Mouse (Mus musculus) heart, postnatal 4 days (tissue): Measurements from ENCODE around the gene Cyp4a30b. TPM values are rescaled to one million over a fixed set of nuclear protein-coding genes. Genes with fewer than 3 reads are reported as not detected.
"Not testable (repeated sequence)": the region's sequence is repeated elsewhere in the genome, so short reads cannot be mapped to it uniquely, and the experiment has no call there.

Experiments
- DNase-seq: peaks from one replicate; pipeline ENCODE4 v3.0.0; 2021
- total RNA-seq, 2 experiments: library from RNA; stranded (reverse); gene quantifications; 2 replicates each; pipeline ENCODE4 v1.2.3; 2021

Gene Cyp4a30b
- not detected for total RNA-seq

DNA sequence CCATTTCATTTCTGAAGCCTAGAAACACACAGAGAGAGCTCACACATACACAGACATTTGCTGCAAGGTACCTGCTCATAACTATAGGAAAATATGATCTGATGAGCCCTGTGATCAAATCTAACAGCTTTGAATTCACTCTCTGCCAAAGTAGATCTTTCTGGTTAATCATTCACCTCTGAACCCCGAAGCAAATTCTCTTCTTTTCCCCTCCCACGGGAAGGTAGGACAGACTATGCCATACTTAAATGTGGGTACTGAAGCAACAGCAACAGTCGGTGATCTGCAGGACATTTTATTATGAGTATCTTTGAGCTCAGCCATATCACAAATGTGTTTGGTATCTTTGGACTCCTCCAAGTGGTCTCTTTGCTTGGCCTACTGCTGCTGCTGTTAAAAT, at the start of gene Cyp4a30b:
TSS of gene Cyp4a30b (plus strand) at position 301 of the 400 bp plus-strand sequence.
- DNase-seq: no peak

DNA sequence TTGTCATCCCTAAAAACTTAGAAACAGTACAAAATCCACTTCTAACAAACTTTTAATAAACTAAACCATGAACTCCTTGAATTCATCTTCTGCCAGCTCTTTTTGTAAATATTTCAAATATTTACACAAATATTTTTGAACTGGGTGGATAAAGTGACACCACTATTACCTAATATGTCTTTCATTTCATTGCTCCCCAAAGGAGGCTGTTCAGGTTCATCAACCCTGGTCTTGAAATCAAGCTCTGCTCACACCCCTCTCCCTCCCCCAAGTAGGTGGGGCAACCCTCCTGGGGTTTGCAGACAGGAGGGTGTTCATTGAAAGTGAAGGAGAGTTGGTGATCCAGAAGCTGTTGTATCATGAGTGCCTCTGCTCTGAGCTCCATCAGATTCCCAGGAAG, 41.1 kb upstream of the Cyp4a30b start, which contains the start of gene Cyp4a12b:
TSS of gene Cyp4a12b (plus strand) at position 301 of the 400 bp plus-strand sequence.
- DNase-seq: not testable (repeated sequence)

DNA sequence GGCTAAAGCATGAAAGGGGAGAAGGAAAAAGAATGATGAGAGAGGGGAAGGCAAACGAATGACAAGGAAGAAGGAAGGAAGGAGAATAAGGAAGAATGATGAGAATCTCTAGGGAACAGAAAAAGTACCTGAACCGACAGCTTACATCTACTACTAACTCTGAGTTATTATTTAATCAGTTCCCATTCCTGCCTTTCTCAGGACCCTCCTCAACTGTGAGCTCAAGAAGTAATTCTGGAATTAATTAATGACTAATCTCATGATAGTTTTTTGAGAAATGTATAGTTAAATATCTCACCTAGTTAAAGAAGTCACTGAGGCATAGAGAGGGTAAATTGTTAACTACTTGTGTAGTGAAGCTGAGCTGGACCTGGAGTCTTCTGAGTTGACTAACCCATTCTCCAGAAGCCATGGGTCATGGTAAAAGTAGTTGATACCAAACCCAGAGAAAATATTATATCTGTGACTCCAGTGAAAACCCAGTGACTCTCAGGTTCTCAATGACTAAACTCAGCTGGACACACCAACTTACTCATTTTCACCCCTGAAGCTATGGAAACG, 1.7 kb upstream of the Cyp4a30b start:
- no peak for DNase-seq

DNA sequence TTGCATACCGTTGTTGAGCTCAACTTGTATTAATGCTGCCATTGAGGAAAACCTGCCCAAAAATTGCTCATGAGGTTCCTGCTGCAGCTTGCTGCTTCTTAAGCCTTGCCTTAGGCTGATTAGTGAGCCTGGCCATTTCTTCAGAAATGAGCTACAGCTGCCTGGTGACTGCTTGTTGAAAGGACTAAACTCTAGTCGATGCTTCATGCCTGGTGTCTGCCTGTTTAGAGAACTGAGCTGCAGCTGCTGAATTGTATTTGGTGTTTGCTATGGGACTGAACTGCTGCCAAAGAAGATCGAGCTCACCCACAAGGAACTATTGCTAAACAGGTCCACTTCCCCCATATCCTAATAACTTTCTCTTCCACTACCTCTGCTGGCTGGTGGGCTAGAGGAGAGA, 21.2 kb downstream of the Cyp4a30b start:
- not testable (repeated sequence) for DNase-seq

DNA sequence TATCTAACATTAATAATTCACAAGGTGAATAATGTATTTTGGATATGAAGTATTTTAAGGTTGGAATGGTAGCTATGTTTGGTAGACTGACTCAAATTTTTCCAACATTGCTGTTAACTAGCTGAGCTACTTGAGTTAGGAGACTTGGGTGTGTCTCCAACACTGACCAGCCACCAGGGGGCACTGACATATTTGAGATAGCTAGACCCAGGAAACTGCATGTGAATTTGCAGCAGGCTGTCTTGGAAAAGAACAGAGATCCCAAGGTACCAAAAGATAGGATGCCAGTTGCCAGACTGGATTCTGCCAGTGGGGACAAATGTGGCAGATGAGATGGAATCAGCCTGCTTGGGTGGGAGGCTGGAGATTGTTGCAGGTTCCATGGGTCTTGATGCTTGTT, 23.6 kb downstream of the Cyp4a30b start:
- DNase-seq: peak; percentile 50

DNA sequence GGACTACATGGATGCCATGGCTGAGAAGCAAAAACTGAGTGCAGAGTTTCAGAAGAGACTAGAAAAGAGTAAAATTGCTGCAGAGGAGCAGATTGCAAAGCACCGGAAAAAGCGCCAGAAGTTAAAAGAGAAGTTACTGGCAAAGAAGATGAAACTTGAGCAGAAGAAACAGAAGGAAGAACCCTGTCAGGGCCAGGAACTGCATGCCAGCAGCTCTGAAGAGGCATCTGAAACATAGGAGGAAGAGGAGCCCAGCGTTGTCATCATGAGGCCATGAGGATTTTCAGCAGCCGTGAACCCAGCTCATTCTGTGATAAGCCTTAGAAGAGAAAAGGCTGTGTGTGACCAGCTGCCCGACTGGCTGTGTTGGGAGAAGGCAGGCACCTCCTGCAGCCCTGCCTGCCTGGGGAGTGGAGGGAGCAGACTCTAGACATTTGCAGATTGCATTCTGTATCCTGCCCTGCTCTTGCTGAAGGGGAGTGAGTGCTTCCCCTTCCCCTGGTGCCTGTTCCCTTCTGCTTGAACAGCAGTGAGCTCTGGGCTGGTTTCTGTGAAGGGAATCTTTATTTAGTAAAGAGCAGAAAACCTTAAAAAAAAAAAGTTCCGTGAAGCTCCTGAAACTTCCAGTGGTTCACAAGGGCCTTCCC, 28.7 kb downstream of the Cyp4a30b start:
- DNase-seq: no peak

DNA sequence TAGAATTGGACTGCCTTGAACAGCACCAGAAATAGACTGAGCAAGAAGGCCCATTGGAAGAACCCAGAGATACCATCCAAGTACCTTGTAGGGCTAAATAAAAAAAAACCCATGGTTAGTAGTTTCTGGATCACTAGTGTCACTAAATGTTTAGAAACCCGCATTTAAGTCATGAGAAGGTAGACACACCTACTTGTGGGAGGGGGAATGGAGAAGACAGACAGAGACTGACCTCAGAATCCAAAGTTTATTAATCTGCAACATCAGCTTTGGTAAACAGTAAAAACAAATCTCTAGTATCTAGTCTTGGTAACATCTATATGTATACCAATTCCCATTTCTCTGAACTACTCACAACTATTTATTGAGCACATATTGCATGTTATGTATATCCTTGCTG, 43.6 kb downstream of the Cyp4a30b start, which contains the start of gene Cyp4a14:
TSS of gene Cyp4a14 (minus strand) at position 142 of the 400 bp plus-strand sequence.
- no peak for DNase-seq

DNA sequence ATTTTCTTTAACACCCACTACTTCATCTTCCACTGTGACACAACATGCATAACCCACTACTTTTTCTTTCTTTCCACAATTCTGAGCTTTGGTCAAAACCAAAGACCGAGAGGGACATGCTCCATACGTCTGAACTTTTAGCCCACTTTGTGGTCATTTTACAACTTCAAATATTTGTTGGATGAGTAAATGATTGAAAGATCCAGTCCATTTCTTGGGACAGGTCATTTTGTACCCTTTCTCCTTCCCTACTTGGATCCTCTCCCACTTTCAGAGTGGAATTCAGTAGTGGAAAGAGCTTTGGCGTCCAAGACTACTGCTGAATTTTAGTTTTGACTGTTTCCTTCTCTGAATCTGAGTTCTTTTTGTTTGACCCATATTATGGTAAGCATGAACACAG, 45.1 kb downstream of the Cyp4a30b start:
- no peak for DNase-seq

DNA sequence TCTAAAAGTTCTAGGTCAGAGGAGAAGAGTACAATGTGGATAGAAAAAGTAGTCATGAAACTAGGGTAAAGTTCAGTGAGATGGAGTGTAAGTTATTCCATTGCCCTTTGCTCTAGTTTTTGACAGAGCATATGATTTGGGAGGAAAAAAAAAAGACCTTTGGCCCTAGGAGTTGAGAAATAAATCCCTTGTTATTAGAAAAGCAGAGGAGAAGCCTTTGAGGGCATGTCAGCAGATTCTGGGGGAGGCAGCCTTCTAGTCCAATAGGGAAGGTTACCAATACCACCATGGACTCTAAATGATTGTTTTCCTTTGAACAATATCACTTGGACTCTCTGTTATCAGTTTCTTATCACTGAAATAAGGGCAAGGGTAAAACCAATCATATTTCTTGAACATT, 61.6 kb downstream of the Cyp4a30b start:
- not testable (repeated sequence) for DNase-seq

DNA sequence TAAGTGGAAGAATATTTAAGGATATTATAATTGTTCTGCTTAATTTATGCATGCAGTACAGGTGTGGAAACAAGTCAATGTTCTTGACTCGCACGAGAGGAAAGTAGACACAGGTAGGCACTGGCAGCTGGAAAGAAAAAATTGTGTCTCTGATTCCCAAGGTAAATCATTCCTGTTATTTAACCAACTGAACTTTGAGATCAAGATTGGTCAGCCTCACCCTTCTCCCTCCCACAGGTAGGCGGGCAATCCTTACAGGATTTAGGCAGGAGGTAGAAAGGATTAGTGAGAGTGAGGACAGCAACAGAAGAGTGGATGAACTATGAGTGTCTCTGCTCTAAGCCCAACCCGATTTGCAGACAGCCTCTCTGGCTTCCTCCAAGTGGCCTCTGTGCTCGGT, 65.6 kb downstream of the Cyp4a30b start, which contains the start of gene Cyp4a10:
TSS of gene Cyp4a10 (plus strand) at position 265 of the 400 bp plus-strand sequence.
- not testable (repeated sequence) for DNase-seq

DNA sequence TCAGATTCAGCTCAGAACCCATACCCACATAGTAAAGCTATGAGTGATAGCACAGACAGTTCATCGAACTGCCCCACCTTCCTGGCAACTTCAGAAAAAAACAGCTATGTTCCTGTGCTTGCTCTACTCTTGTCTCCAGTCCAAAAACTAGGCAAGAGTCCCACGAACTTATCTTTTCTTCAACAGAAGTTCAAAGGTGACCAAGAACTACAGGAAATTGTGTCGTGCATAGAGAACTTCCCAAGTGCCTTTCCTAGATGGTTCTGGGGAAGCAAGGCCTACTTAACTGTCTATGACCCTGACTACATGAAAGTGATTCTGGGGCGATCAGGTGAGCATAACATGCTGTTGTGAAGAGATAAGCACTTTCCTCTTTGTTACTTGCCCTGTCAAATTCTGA, 67.0 kb downstream of the Cyp4a30b start:
- DNase-seq: no peak

Other genes with a start within 250 kb of the Cyp4a30b start
- gene Cyp4a29, start 210.5 kb upstream of the Cyp4a30b start, total RNA-seq: not detected
- not detected for gene Cyp4a12a, start 153.6 kb upstream of the Cyp4a30b start, total RNA-seq
- gene Cyp4a12b, start 41.0 kb upstream of the Cyp4a30b start, total RNA-seq: not detected
- not detected for gene Cyp4a14, start 43.5 kb downstream of the Cyp4a30b start, total RNA-seq
- gene Cyp4a10, start 65.7 kb downstream of the Cyp4a30b start, total RNA-seq: under 1 TPM in 1 of 2 experiments, not detected in 1; 0.12 TPM
- gene Cyp4a31, start 111.0 kb downstream of the Cyp4a30b start, total RNA-seq: not detected
- not detected for gene Cyp4a32, start 148.4 kb downstream of the Cyp4a30b start, total RNA-seq
- 10 to 100 TPM in 1 of 2 experiments, 1 to 10 TPM in 1; 9.0 to 10.2 TPM for gene Cyp4b1, start 195.1 kb downstream of the Cyp4a30b start, total RNA-seq